Mouse (Mus musculus): ENCODE results near the gene Tmem184b. TPM values are rescaled to one million over a fixed set of nuclear protein-coding genes. Genes with fewer than 3 reads are reported as not detected.

Gene Tmem184b
- polyA plus RNA-seq (2012; rRNA removed): 22.4 and 53.3 TPM in 2 replicates

DNA sequence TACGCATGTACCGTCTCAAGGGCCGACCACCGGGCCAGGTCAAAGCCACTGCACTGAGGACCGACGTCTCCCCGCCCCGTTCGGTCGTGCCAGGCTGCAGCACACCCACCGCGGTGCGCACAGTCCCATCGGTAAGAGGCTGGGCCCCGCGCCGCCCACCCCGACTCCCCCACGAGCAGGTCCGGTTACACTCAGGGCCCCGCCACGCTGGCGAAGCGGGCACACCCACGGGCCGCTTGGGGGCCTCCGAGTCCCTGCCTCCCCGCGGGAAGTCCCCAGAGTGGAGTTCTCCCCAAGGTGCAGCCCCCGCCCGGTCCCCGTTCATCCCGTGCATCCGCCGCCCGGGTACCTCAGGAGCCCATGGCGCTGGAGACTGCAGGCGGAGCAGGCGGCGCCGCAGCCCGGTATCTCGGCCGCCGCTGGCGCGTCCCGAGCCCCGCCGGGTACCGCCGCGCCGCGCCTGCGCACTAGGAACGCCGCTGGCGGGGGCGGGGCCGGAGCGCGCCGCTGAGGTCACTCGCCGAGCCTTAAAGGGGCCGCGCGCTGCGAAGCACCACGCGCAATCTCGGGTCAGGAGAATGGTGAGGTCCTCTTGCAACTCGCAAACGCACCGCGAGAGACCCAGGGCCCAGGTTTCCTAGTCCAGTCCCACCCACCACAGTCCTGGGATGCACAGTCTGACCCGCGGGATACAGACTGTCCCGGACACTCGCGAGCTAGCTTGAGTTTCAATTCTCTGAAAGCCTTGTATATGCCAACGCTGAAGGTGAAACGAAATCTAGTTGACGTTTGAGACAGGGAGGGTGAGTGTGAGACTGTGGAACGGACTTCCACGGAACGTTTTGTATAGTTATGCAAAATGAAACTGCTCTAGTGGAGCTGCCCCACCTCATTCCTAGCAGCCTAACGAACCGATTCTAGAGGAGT lies at the start of gene Tmem184b:
Tmem184b (minus strand) TSS at position 734 of the 927 bp plus-strand sequence.

DNA sequence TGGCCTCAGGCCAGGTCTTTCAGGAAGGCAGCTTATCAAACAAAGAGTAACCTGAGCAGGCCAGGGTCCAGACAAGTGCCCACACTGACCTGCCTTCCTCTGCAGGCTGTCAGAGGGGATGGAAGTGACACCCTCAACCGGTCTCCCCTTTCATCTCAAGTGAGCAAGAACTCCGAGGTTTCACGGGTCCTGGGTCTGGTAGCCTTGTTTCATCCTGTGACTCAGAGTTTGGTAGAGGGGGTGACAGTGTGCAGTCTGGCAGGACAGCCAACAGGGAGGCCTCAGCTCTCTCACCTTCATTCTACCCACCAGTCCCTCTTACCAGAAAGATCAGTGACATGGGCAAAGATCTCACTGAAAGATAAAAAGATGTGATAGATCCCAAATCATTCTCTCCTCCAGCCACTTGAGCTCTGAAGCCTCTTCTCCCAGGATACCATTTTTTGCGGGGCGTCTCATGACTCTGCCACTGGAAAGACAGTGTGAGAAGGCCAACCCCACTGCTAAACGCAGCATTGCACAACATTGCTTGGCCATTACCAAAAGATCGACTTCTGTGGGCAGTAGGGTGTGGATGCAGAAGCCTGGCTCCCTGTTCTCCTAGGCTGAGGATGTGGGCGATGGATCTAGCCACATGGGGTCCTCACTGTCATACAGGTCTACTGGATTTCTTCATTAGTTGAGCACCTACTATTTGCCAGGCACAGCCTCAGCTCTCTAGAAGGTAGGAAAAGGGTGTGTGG lies 57.1 kb downstream of the Tmem184b start, which contains the start of gene Maff:
Maff (plus strand) TSS at position 571 of the 743 bp plus-strand sequence.

DNA sequence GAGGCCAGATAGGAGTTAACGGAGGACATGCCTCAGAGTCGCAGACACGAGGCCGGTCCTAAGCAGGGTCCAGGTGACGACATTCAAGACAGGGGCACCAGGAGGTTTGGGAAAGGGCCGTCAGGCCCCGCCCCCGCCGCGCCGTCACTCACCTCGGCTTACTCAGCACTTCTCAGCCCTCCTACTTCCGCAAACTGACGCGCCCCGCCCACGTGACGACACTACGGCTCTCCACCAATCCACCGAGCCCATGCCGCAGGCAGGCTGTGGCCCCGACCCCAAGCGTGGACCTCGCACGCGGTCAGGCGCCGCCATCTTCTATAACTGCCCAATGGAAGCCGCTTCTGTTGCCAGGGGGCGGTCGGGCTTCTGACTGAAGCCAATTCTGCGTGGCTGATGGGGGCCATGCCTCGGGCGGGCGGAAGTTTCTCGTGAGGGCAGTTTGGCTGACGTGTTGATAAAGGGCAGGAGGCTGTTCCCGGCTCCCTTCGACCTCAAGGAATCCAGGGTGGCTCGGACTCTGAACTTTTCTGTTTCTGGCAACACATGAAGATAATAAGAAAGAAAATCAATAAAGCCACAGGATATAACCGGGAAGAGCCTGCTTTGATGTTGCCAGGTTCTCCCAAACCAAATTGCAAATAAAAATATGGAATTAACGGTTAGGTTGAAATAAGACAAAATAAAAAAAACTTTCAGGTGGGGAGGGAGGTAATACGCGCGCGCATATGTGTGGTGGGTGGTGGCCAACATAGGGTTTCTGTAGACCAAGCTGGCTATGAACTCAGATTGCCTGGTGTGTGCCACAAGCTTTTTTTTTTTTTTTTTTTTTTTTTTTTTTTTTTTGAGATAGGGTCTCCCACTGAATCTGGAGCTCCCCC lies 75.1 kb downstream of the Tmem184b start, which contains the start of gene Pla2g6:
Pla2g6 (minus strand) TSS at position 333 of the 881 bp plus-strand sequence.

Other genes starting within 250 kb of the Tmem184b start
- 4.5 and 20.6 TPM in 2 replicates for gene Sox10, start 238.3 kb downstream of the Tmem184b start, polyA plus RNA-seq (2012; rRNA removed)
- 73.7 and 74.5 TPM in 2 replicates for gene Pick1, start 174.4 kb downstream of the Tmem184b start, polyA plus RNA-seq (2012; rRNA removed)
- gene Gm49486, start 174.2 kb downstream of the Tmem184b start, polyA plus RNA-seq (2012; rRNA removed): 0.86 and 1.3 TPM in 2 replicates
- 0.02 and 0.04 TPM in 2 replicates for gene Slc16a8, start 148.8 kb downstream of the Tmem184b start, polyA plus RNA-seq (2012; rRNA removed)
- 1.3 and 2.3 TPM in 2 replicates for gene Baiap2l2, start 118.0 kb downstream of the Tmem184b start, polyA plus RNA-seq (2012; rRNA removed)
- 40.8 and 58.6 TPM in 2 replicates for gene Pla2g6, start 75.2 kb downstream of the Tmem184b start, polyA plus RNA-seq (2012; rRNA removed)
- 2.8 and 3.6 TPM in 2 replicates for gene Maff, start 56.9 kb downstream of the Tmem184b start, polyA plus RNA-seq (2012; rRNA removed)
- gene Csnk1e, start 52.0 kb upstream of the Tmem184b start, polyA plus RNA-seq (2012; rRNA removed): 274 and 275 TPM in 2 replicates
- gene Kcnj4, start 101.7 kb upstream of the Tmem184b start, polyA plus RNA-seq (2012; rRNA removed): 0.14 and 0.22 TPM in 2 replicates
- gene Kdelr3, start 112.8 kb upstream of the Tmem184b start, polyA plus RNA-seq (2012; rRNA removed): 7.8 and 16.7 TPM in 2 replicates
- gene Ddx17, start 143.2 kb upstream of the Tmem184b start, polyA plus RNA-seq (2012; rRNA removed): 569 and 772 TPM in 2 replicates
- gene Dmc1, start 201.5 kb upstream of the Tmem184b start, polyA plus RNA-seq (2012; rRNA removed): 4.3 and 7.7 TPM in 2 replicates

Measured in central nervous system, embryonic 11.5 days (tissue).